Mouse (Mus musculus): ENCODE measurements at regions not wholly inside any gene's neighbourhood (a gene's known extent, or its start where the extent isn't known, plus 50 kb on each side); places are given as distances from the start of the nearest gene placed in this dataset.

- in situ Hi-C loops (cut with MboI; ENCODE audit: low sequenced_read_pairs in 2 of 2, unreplicated experiment in 2 of 2), result no loop called here
These were observed 147.5 kb upstream of the Nrip1 start for GRCm38 (mm10) chr16:76521142-76521541.

GRCm38 (mm10) chr16:76520643-76520993 is 147.0 kb upstream of the Nrip1 start:
- no peaks in the 10 kb centered on the region for H3K9me3 ChIP-seq (ENCODE audit: control insufficient read depth, insufficient read depth, low read depth, low read length)
- no peak overlapping the region for H3K9ac ChIP-seq (ENCODE audit: insufficient read depth, low read depth, low read length, poor library complexity, severe bottlenecking)
- in situ Hi-C loops (cut with MboI; ENCODE audit: low sequenced_read_pairs in 2 of 2, unreplicated experiment in 2 of 2), result no loop called here
- H3K4me1 ChIP-seq (ENCODE audit: control insufficient read depth in 2 of 2, insufficient read depth in 2 of 2, low read length in 2 of 2, poor library complexity in 1 of 2), result no peaks in the 10 kb centered on the region
- H3K36me3 ChIP-seq (ENCODE audit: control insufficient read depth, insufficient read depth, low read length, poor library complexity, severe bottlenecking), result no peaks in the 10 kb centered on the region
- H3K27ac ChIP-seq (ENCODE audit: insufficient read depth, low read depth, low read length, poor library complexity, severe bottlenecking), result no peak overlapping the region
- no peak overlapping the region for H3K4me3 ChIP-seq (ENCODE audit: insufficient read depth in 1 of 2, low read depth in 1 of 2, low read length in 2 of 2, poor library complexity in 1 of 2, severe bottlenecking in 1 of 2)
- no peak for DNase-seq (ENCODE audit: low read depth, low spot score)
- TF ChIP-seq ZC3H11A (IDR thresholded peaks at IDR 0.05; ENCODE audit: borderline replicate concordance, low read depth, low read length), result no peak
- no peak for TF ChIP-seq CHD2 (IDR thresholded peaks at IDR 0.05; ENCODE audit: low read depth, low read length)
- TF ChIP-seq ZNF384 (IDR thresholded peaks at IDR 0.05; ENCODE audit: low read depth, low read length), result no peak
- TF ChIP-seq MAFK (IDR thresholded peaks at IDR 0.05; ENCODE audit: insufficient read depth, low read depth, low read length), result no peak
- TF ChIP-seq HCFC1 (IDR thresholded peaks at IDR 0.05; ENCODE audit: borderline replicate concordance, insufficient read depth, low read length), result no peak

More at GRCm38 (mm10) chr16:76521142-76521541, 147.5 kb upstream of the Nrip1 start:
- TF ChIP-seq ZC3H11A (IDR thresholded peaks at IDR 0.05; ENCODE audit: borderline replicate concordance, low read depth, low read length) (no peak), ZNF384 (IDR thresholded peaks at IDR 0.05; ENCODE audit: low read depth, low read length) (no peak), MAFK (IDR thresholded peaks at IDR 0.05; ENCODE audit: insufficient read depth, low read depth, low read length) (no peak), HCFC1 (IDR thresholded peaks at IDR 0.05; ENCODE audit: borderline replicate concordance, insufficient read depth, low read length) (no peak), CHD2 (IDR thresholded peaks at IDR 0.05; ENCODE audit: low read depth, low read length) (no peak)
- no peak overlapping the region for H3K27ac ChIP-seq (ENCODE audit: insufficient read depth, low read depth, low read length, poor library complexity, severe bottlenecking)
- H3K36me3 ChIP-seq (ENCODE audit: control insufficient read depth, insufficient read depth, low read length, poor library complexity, severe bottlenecking), result no peaks in the 10 kb centered on the region
- no peak for DNase-seq (ENCODE audit: low read depth, low spot score)
- H3K4me1 ChIP-seq (ENCODE audit: control insufficient read depth in 2 of 2, insufficient read depth in 2 of 2, low read length in 2 of 2, poor library complexity in 1 of 2), result no peaks in the 10 kb centered on the region
- H3K4me3 ChIP-seq (ENCODE audit: insufficient read depth in 1 of 2, low read depth in 1 of 2, low read length in 2 of 2, poor library complexity in 1 of 2, severe bottlenecking in 1 of 2), result no peak overlapping the region
- H3K9me3 ChIP-seq (ENCODE audit: control insufficient read depth, insufficient read depth, low read depth, low read length), result no peaks in the 10 kb centered on the region
- H3K9ac ChIP-seq (ENCODE audit: insufficient read depth, low read depth, low read length, poor library complexity, severe bottlenecking), result no peak overlapping the region

- Histone ChIP-seq H3K4me3 (ENCODE audit: insufficient read depth in 1 of 2, low read depth in 1 of 2, low read length in 2 of 2, poor library complexity in 1 of 2, severe bottlenecking in 1 of 2) (no peak overlapping the region), H3K27ac (ENCODE audit: insufficient read depth, low read depth, low read length, poor library complexity, severe bottlenecking) (no peak overlapping the region), H3K4me1 (ENCODE audit: control insufficient read depth in 2 of 2, insufficient read depth in 2 of 2, low read length in 2 of 2, poor library complexity in 1 of 2) (no peaks in the 10 kb centered on the region), H3K9ac (ENCODE audit: insufficient read depth, low read depth, low read length, poor library complexity, severe bottlenecking) (no peak overlapping the region), H3K36me3 (ENCODE audit: control insufficient read depth, insufficient read depth, low read length, poor library complexity, severe bottlenecking) (no peaks in the 10 kb centered on the region), H3K9me3 (ENCODE audit: control insufficient read depth, insufficient read depth, low read depth, low read length) (no peaks in the 10 kb centered on the region)
- TF ChIP-seq ZC3H11A (IDR thresholded peaks at IDR 0.05; ENCODE audit: borderline replicate concordance, low read depth, low read length) (no peak), MAFK (IDR thresholded peaks at IDR 0.05; ENCODE audit: insufficient read depth, low read depth, low read length) (no peak), HCFC1 (IDR thresholded peaks at IDR 0.05; ENCODE audit: borderline replicate concordance, insufficient read depth, low read length) (no peak), ZNF384 (IDR thresholded peaks at IDR 0.05; ENCODE audit: low read depth, low read length) (no peak), CHD2 (IDR thresholded peaks at IDR 0.05; ENCODE audit: low read depth, low read length) (no peak)
- DNase-seq (ENCODE audit: low read depth, low spot score), result no peak
- in situ Hi-C loops (cut with MboI; ENCODE audit: low sequenced_read_pairs in 2 of 2, unreplicated experiment in 2 of 2), result no loop called here
These were observed 146.4 kb upstream of the Nrip1 start for GRCm38 (mm10) chr16:76519911-76520642.

- Histone ChIP-seq H3K36me3 (ENCODE audit: control insufficient read depth, insufficient read depth, low read length, poor library complexity, severe bottlenecking) (no peaks in the 10 kb centered on the region), H3K9me3 (ENCODE audit: control insufficient read depth, insufficient read depth, low read depth, low read length) (no peaks in the 10 kb centered on the region), H3K4me3 (ENCODE audit: insufficient read depth in 1 of 2, low read depth in 1 of 2, low read length in 2 of 2, poor library complexity in 1 of 2, severe bottlenecking in 1 of 2) (no peak overlapping the region), H3K4me1 (ENCODE audit: control insufficient read depth in 2 of 2, insufficient read depth in 2 of 2, low read length in 2 of 2, poor library complexity in 1 of 2) (no peaks in the 10 kb centered on the region), H3K9ac (ENCODE audit: insufficient read depth, low read depth, low read length, poor library complexity, severe bottlenecking) (no peak overlapping the region), H3K27ac (ENCODE audit: insufficient read depth, low read depth, low read length, poor library complexity, severe bottlenecking) (no peak overlapping the region)
- no peak for DNase-seq (ENCODE audit: low read depth, low spot score)
- in situ Hi-C loops (cut with MboI; ENCODE audit: low sequenced_read_pairs in 2 of 2, unreplicated experiment in 2 of 2), result no loop called here
- TF ChIP-seq HCFC1 (IDR thresholded peaks at IDR 0.05; ENCODE audit: borderline replicate concordance, insufficient read depth, low read length), result no peak
- no peak for TF ChIP-seq CHD2 (IDR thresholded peaks at IDR 0.05; ENCODE audit: low read depth, low read length)
- no peak for TF ChIP-seq ZNF384 (IDR thresholded peaks at IDR 0.05; ENCODE audit: low read depth, low read length)
- TF ChIP-seq ZC3H11A (IDR thresholded peaks at IDR 0.05; ENCODE audit: borderline replicate concordance, low read depth, low read length), result no peak
- no peak for TF ChIP-seq MAFK (IDR thresholded peaks at IDR 0.05; ENCODE audit: insufficient read depth, low read depth, low read length)
These were observed 137.2 kb upstream of the Nrip1 start for GRCm38 (mm10) chr16:76510861-76511260.

All from ES-E14 (cell line).